Mouse (Mus musculus) stomach, embryonic 14.5 days (tissue): ENCODE measurements at regions not wholly inside any gene's neighbourhood (a gene's known extent, or its start where the extent isn't known, plus 50 kb on each side); places are given as distances from the start of the nearest gene placed in this dataset.

Experiments used
- ATAC-seq: fragments of 200-750 bp; cut with Nextera tagmentation; 2 replicates; pipeline ENCODE4 v1.8.0; 2017; ENCODE audit warnings: low read depth, moderate TSS enrichment; ENCODE audit not compliant: insufficient number of reproducible peaks, insufficient read depth, low FRiP score
- H3K27ac ChIP-seq: fragments of 300-500 bp; sonication (generic); 2 replicates; pipeline ENCODE4 v1.5.1; 2014; ENCODE audit warnings: mild to moderate bottlenecking, low read length, moderate library complexity, mixed read lengths
- H3K27me3 ChIP-seq: fragments of 300-500 bp; sonication (generic); 2 replicates; pipeline ENCODE4 v1.6.1; 2014; ENCODE audit warnings: low read length, control low read depth, mixed read lengths; ENCODE audit not compliant: control insufficient read depth, insufficient read depth
- H3K36me3 ChIP-seq: fragments of 300-500 bp; sonication (generic); 2 replicates; pipeline ENCODE4 v1.6.1; 2014; ENCODE audit warnings: mild to moderate bottlenecking, control low read depth, low read length, moderate library complexity, mixed read lengths; ENCODE audit not compliant: control insufficient read depth, insufficient read depth
- H3K4me1 ChIP-seq: fragments of 300-500 bp; sonication (generic); 2 replicates; pipeline ENCODE4 v1.6.1; 2014; ENCODE audit warnings: low read length, control low read depth, mixed read lengths; ENCODE audit not compliant: control insufficient read depth, insufficient read depth
- H3K4me2 ChIP-seq: fragments of 300-500 bp; sonication (generic); replicated peaks from 2 replicates; pipeline ENCODE4 v1.6.1; 2014; ENCODE audit warnings: low read depth, low read length, control low read depth
- H3K4me3 ChIP-seq: fragments of 300-500 bp; sonication (generic); 2 replicates; pipeline ENCODE4 v1.5.1; 2014; ENCODE audit warnings: low read depth, low read length, control low read depth
- H3K9ac ChIP-seq: fragments of 300-500 bp; sonication (generic); replicated peaks from 2 replicates; pipeline ENCODE4 v1.6.1; 2014; ENCODE audit warnings: low read depth, mild to moderate bottlenecking, control low read depth, low read length, moderate library complexity, mixed read lengths
- H3K9me3 ChIP-seq: fragments of 300-500 bp; sonication (generic); 2 replicates; pipeline ENCODE4 v1.6.1; 2016; ENCODE audit warnings: low read depth, low read length, control low read depth; ENCODE audit not compliant: control insufficient read depth
- WGBS: fragments of 180-500 bp; shearing (Covaris S2); extraction: QIAGEN DNeasy Blood & Tissue Kit; methylation state at CpG from one replicate; pipeline ENCODE4 v1.1.7; 2014; 5-methylcytosine and 5-hydroxymethylcytosine counted together

DNA sequence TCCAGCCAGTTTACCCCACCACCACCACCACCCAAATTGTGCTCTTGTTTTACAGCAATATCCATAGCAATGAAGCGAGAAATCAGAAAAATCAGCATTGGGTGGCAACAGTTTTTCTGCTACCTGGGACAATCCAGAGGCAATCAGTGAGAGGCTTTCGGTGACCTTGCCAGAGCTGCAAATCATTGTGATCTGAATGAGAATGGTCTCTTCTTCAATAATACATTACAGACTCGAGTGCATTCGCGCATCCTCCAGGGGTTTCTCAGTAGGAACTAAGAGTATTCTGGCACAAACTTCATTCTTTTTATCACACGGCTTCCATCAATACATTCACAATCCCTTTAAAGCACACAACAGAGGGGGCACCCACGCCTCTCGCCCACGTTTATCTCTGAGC is 91.2 kb downstream of the Srek1 start:
- no peak overlapping the region for H3K9ac ChIP-seq
- no peaks in the 10 kb centered on the region for H3K9me3 ChIP-seq
- H3K27me3 ChIP-seq, result no peaks in the 10 kb centered on the region
- H3K4me2 ChIP-seq, result no peak overlapping the region
- H3K36me3 ChIP-seq, result no peaks in the 10 kb centered on the region
- WGBS, result 77% methylated on average over 9 of the region's 9 CpGs
- no peak overlapping the region for H3K27ac ChIP-seq
- ATAC-seq, result no peak
- no peaks in the 10 kb centered on the region for H3K4me1 ChIP-seq
- no peak overlapping the region for H3K4me3 ChIP-seq

DNA sequence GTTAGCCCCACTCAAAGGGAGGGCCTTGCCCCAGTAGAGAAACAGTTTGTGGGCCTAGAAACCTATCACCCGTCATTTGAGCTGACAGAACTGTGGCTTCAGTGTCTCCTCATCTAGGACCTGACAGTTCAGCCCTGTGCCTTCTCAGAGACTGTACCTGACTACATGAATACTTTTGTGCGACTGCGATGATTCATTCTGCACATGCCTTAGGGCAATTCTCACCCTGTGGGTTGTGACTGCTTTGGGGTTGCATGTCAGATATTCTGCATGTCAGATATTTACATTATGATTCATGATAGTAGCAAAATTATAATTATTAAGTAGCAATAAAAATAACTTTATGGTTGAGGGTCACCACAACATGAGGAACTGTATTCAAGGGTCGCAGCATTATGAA is 93.7 kb downstream of the Srek1 start:
- Histone ChIP-seq H3K4me3 (no peak overlapping the region), H3K9me3 (no peaks in the 10 kb centered on the region), H3K4me1 (no peaks in the 10 kb centered on the region), H3K27ac (no peak overlapping the region), H3K27me3 (no peaks in the 10 kb centered on the region), H3K36me3 (no peaks in the 10 kb centered on the region), H3K4me2 (no peak overlapping the region), H3K9ac (no peak overlapping the region)
- WGBS, result 89% methylated on average over 4 of the region's 4 CpGs
- ATAC-seq, result no peak

DNA sequence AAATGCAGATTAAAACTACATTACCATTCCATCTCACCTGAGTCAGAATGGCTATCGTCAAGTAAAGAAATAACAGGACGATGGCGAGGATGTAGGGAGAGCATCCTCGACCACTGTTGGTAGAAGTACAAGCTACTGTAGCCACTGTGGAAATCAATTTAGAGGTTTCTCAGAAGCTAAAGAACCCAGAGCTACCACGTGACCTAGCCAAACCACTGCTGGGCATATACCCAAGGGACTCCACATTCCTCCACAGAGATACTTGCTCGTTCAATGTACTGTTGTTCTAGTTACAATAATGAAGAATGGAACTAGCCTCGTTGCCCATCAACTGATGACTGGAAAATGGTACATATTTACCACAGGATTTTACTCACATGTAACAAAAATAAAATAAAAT is 94.4 kb downstream of the Srek1 start:
- WGBS, result 82% methylated on average over 7 of the region's 7 CpGs
- Histone ChIP-seq H3K4me3 (no peak overlapping the region), H3K9me3 (no peaks in the 10 kb centered on the region), H3K36me3 (no peaks in the 10 kb centered on the region), H3K4me1 (no peaks in the 10 kb centered on the region), H3K9ac (no peak overlapping the region), H3K4me2 (no peak overlapping the region), H3K27me3 (no peaks in the 10 kb centered on the region), H3K27ac (no peak overlapping the region)
- ATAC-seq, result no peak

DNA sequence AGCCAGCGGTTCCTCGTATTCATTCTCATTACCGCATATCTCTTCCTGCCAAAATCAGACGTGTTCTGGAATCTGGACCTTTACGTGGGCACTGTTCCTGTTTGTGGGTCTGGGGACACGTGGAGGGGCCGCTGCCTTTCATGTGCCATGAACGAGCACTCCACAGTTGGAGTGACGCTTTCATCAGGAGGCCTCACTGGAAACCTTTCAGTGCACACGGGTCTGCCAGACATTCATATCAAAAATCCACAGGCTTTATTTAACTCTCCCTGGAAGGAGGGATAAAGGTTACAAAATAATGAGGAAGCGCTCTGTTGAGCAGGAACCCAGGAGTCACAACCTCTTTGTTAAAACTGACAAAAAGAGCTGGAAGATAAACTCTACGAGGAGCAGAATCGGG is 97.6 kb downstream of the Srek1 start:
- no peak for ATAC-seq
- no peaks in the 10 kb centered on the region for H3K4me1 ChIP-seq
- H3K36me3 ChIP-seq, result no peaks in the 10 kb centered on the region
- H3K27ac ChIP-seq, result no peak overlapping the region
- no peak overlapping the region for H3K9ac ChIP-seq
- no peak overlapping the region for H3K4me2 ChIP-seq
- no peaks in the 10 kb centered on the region for H3K27me3 ChIP-seq
- no peak overlapping the region for H3K4me3 ChIP-seq
- H3K9me3 ChIP-seq, result no peaks in the 10 kb centered on the region
- 77% methylated on average over 13 of the region's 13 CpGs for WGBS

DNA sequence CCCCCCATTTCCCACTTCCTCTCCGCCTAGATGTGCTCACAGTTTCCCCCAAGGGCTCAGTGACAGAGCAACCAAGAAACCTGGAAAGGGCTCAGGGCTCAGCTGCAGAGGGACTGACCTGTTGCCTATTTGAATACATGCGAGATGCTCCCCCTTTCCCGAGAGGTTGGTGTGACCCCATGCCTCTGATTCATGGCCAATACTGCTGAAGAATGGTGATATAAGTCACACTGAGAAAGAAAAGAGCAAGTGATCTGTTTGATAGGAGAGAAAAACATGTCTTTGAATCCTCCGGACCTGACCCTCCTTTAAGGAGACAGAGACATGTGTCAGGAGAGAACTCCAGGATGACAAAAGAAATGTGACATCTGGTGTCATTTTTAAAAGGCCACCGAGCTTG is 98.2 kb downstream of the Srek1 start:
- Histone ChIP-seq H3K4me1 (no peaks in the 10 kb centered on the region), H3K9ac (no peak overlapping the region), H3K27me3 (no peaks in the 10 kb centered on the region), H3K9me3 (no peaks in the 10 kb centered on the region), H3K4me3 (no peak overlapping the region), H3K27ac (no peak overlapping the region), H3K36me3 (no peaks in the 10 kb centered on the region), H3K4me2 (no peak overlapping the region)
- 84% methylated on average over 5 of the region's 5 CpGs for WGBS
- no peak for ATAC-seq

DNA sequence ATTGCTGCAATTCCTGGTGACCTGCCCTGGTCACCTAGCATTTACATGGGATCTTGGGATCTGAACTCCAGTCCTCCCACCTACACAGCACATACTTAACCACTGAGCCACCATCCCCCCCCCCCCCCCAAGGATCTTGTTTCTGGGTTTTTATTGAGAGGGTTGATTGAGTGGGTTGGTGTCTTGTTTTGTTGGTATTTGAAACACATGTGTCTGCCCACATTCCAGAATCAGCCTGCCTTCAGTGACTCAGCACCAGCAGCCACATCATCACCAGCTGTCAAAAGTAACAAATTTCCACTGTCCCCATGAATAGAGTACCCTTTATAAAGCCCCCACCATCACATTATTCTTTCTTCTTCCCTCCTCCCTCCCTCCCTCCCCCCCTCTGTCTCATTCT is 103.8 kb downstream of the Srek1 start:
- no peak overlapping the region for H3K4me2 ChIP-seq
- no peak overlapping the region for H3K4me3 ChIP-seq
- no peak overlapping the region for H3K9ac ChIP-seq
- no peak overlapping the region for H3K27ac ChIP-seq
- no peaks in the 10 kb centered on the region for H3K27me3 ChIP-seq
- H3K4me1 ChIP-seq, result no peaks in the 10 kb centered on the region
- H3K36me3 ChIP-seq, result no peaks in the 10 kb centered on the region
- ATAC-seq, result no peak
- H3K9me3 ChIP-seq, result no peaks in the 10 kb centered on the region

DNA sequence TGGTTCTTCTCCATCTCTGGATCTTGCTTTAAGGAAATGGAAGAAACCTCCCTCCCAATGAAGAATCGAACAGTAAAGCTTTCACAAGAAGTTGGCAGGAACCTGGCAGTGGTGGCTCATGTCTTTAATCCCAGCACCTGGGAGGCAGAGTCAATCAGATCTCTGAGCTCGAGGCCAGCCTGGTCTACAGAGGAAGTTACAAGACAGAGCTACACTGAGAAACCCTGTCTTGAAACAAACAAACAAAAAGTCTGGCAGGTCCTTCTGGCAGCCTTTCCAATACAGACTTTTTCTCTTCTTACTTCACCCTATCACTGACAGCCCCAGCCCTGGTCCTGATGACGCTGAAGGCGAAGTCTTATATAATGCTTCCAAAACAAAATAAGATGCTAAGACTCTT is 104.6 kb downstream of the Srek1 start:
- 89% methylated on average over 4 of the region's 4 CpGs for WGBS
- no peaks in the 10 kb centered on the region for H3K4me1 ChIP-seq
- H3K9ac ChIP-seq, result no peak overlapping the region
- no peak overlapping the region for H3K4me2 ChIP-seq
- no peak for ATAC-seq
- no peaks in the 10 kb centered on the region for H3K9me3 ChIP-seq
- no peaks in the 10 kb centered on the region for H3K36me3 ChIP-seq
- no peak overlapping the region for H3K27ac ChIP-seq
- no peak overlapping the region for H3K4me3 ChIP-seq
- H3K27me3 ChIP-seq, result no peaks in the 10 kb centered on the region

DNA sequence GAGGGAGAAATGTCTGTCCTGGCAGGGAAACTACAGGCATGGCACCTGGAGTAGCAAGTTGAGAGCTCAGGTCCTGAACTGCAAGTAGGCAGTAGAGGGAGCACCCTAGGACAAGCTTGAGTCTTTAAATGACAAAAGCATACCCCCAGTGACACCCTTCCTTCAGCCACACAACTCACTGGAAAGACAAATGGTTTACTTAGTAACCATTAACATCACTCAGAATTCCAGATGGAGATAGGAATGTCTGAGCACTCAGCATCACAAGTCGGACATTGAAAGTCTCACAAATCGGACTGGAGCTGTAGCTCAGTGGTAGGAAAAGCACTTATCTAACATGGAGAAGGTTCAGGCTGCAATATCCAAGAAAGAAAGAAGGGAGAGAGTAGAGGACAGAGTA is 106.7 kb downstream of the Srek1 start:
- Histone ChIP-seq H3K9ac (no peak overlapping the region), H3K4me1 (no peaks in the 10 kb centered on the region), H3K27me3 (no peaks in the 10 kb centered on the region), H3K9me3 (no peaks in the 10 kb centered on the region), H3K27ac (no peak overlapping the region), H3K4me3 (no peak overlapping the region), H3K4me2 (no peak overlapping the region), H3K36me3 (no peaks in the 10 kb centered on the region)
- ATAC-seq, result no peak
- WGBS, result 68% methylated on average over 2 of the region's 2 CpGs

DNA sequence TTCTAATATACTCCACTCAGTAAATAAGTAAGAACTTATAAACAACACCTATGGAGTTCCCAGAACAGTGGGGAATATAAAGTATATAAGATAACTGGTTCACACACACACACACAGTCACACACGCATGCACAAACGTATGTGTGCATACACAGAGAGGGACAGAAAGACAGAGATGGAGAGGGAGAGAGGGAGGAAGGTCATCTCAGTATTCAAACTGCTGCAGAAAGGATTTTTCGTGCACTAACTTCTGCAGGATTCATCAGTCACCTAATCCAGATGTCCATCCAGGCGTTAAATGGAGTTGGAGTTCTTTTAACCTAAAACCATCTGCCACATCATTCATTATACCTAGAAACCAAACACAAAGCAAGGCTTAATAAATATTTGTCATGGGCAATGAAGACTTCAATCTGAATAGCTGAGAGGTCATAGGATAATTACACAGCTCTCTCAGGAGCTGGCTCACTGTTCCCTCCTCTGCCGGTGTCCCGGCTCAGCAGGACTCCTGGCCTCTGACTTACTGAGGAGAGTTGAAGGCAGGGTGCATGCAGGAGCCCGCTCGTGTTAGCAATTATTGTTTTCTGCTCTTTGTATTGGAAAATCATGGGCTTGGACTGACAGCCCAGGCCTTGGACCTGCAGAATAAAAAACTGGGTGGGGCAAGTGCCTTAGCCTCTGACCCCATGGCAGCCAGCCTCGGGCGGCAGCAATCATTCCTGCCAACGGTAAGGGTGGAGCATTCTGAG is 114.0 kb downstream of the Srek1 start:
- no peaks in the 10 kb centered on the region for H3K9me3 ChIP-seq
- no peak for ATAC-seq
- no peaks in the 10 kb centered on the region for H3K27me3 ChIP-seq
- H3K4me3 ChIP-seq, result no peak overlapping the region
- no peak overlapping the region for H3K4me2 ChIP-seq
- H3K9ac ChIP-seq, result no peak overlapping the region
- 21% methylated on average over 11 of the region's 11 CpGs for WGBS
- no peaks in the 10 kb centered on the region for H3K4me1 ChIP-seq
- no peak overlapping the region for H3K27ac ChIP-seq
- H3K36me3 ChIP-seq, result no peaks in the 10 kb centered on the region
